Mouse (Mus musculus) G1E-ER4 (cell line): ENCODE results near the gene Cdh22. TPM values are rescaled to one million over a fixed set of nuclear protein-coding genes. Genes with fewer than 3 reads are reported as not detected.

Experiments used
- GATA1 ChIP-seq: IDR thresholded peaks from one replicate; pipeline ENCODE4 v1.8.0; 2012; ENCODE audit warnings: low read length, inconsistent platforms
- polyA plus RNA-seq: library from polyadenylated mRNA; stranded (reverse); fragments of >175 nt; gene quantifications from 2 replicates; pipeline ENCODE4 v1.2.3, GENCODE M21; 2012

The Cdh22 gene
- polyA plus RNA-seq, 1 experiment = not detected

GRCm38 (mm10) chr2:165233491-165234290, 962 bp downstream of the Cdh22 start:
- TF ChIP-seq GATA1 = no peak

GRCm38 (mm10) chr2:165229050-165229449, 5.6 kb downstream of the Cdh22 start:
- TF ChIP-seq GATA1 = no peak

GRCm38 (mm10) chr2:165223837-165224236, 10.8 kb downstream of the Cdh22 start:
- no peak for TF ChIP-seq GATA1

- TF ChIP-seq GATA1 = no peak
These were observed 12.7 kb downstream of the Cdh22 start for GRCm38 (mm10) chr2:165221952-165222351.

- TF ChIP-seq GATA1 = no peak
These were observed 14.2 kb downstream of the Cdh22 start for GRCm38 (mm10) chr2:165220347-165220945.

- no peak for TF ChIP-seq GATA1
These were observed 15.7 kb downstream of the Cdh22 start for GRCm38 (mm10) chr2:165218954-165219353.

- TF ChIP-seq GATA1 = no peak
These were observed 17.1 kb downstream of the Cdh22 start for GRCm38 (mm10) chr2:165217361-165218149.

- no peak for TF ChIP-seq GATA1
These were observed 19.3 kb downstream of the Cdh22 start for GRCm38 (mm10) chr2:165215103-165215951.

GRCm38 (mm10) chr2:165211426-165212079, 23.1 kb downstream of the Cdh22 start:
- TF ChIP-seq GATA1 = no peak

- no peak for TF ChIP-seq GATA1
These were observed 23.7 kb downstream of the Cdh22 start for GRCm38 (mm10) chr2:165210948-165211347.

GRCm38 (mm10) chr2:165207689-165208088, 27.0 kb downstream of the Cdh22 start:
- no peak for TF ChIP-seq GATA1

- TF ChIP-seq GATA1 = no peak
These were observed 27.6 kb downstream of the Cdh22 start for GRCm38 (mm10) chr2:165207086-165207485.

GRCm38 (mm10) chr2:165205486-165205885, 29.2 kb downstream of the Cdh22 start:
- no peak for TF ChIP-seq GATA1

- no peak for TF ChIP-seq GATA1
These were observed 29.7 kb downstream of the Cdh22 start for GRCm38 (mm10) chr2:165204931-165205330.
